Mouse (Mus musculus) stomach, postnatal 0 days (tissue): ENCODE data around the gene Eva1a. TPM values are rescaled to one million over a fixed set of nuclear protein-coding genes. Genes with fewer than 3 reads are reported as not detected.

Experiments used
- ATAC-seq: fragments of 200-750 bp; cut with Nextera tagmentation; 2 replicates; pipeline ENCODE4 v1.8.0; 2017; ENCODE audit not compliant: low FRiP score, low TSS enrichment
- DNase-seq: peaks from one replicate; pipeline ENCODE4 v3.0.0-alpha.2; 2016; ENCODE audit warnings: low spot score
- H3K27ac ChIP-seq: fragments of 300-500 bp; sonication (generic); replicated peaks from 2 replicates; pipeline ENCODE4 v1.5.1; 2014; ENCODE audit warnings: mild to moderate bottlenecking, control low read depth
- H3K27me3 ChIP-seq: fragments of 300-500 bp; sonication (generic); 2 replicates; pipeline ENCODE4 v1.6.1; 2014; ENCODE audit warnings: low read length; ENCODE audit not compliant: control insufficient read depth, insufficient read depth
- H3K36me3 ChIP-seq: fragments of 300-500 bp; sonication (generic); 2 replicates; pipeline ENCODE4 v1.6.1; 2014; ENCODE audit warnings: low read length, mixed read lengths; ENCODE audit not compliant: control insufficient read depth, insufficient read depth
- H3K4me1 ChIP-seq: fragments of 300-500 bp; sonication (generic); replicated peaks from 2 replicates; pipeline ENCODE4 v1.6.1; 2014; ENCODE audit warnings: antibody characterized with exemption; ENCODE audit not compliant: control insufficient read depth, insufficient read depth
- H3K4me2 ChIP-seq: fragments of 300-500 bp; sonication (generic); replicated peaks from 2 replicates; pipeline ENCODE4 v1.6.1; 2014; ENCODE audit warnings: low read depth, mild to moderate bottlenecking, control low read depth, moderate library complexity
- H3K4me3 ChIP-seq: fragments of 300-500 bp; sonication (generic); 2 replicates; pipeline ENCODE4 v1.5.1; 2014; ENCODE audit warnings: low read depth, low read length, control low read depth
- H3K9ac ChIP-seq: fragments of 300-500 bp; sonication (generic); 2 replicates; pipeline ENCODE4 v1.6.1; 2014; ENCODE audit warnings: mild to moderate bottlenecking, low read length, control low read depth, mixed read lengths
- H3K9me3 ChIP-seq: fragments of 300-500 bp; sonication (generic); 2 replicates; pipeline ENCODE4 v1.6.1; 2016; ENCODE audit warnings: low read length; ENCODE audit not compliant: control insufficient read depth
- CTCF ChIP-seq: IDR thresholded peaks from 2 replicates; pipeline ENCODE4 v1.5.1; 2016; ENCODE audit warnings: antibody characterized with exemption, low read depth, mild to moderate bottlenecking, moderate library complexity
- EP300 ChIP-seq: optimal IDR thresholded peaks from 2 replicates; pipeline ENCODE3; 2016; ENCODE audit warnings: antibody characterized with exemption
- whole genome bisulfite sequencing: fragments of 180-500 bp; shearing (Covaris S2); extraction: QIAGEN DNeasy Blood & Tissue Kit; methylation state at CpG from one replicate; pipeline ENCODE4 v1.1.7; 2014; 5-methylcytosine and 5-hydroxymethylcytosine counted together
- polyA plus RNA-seq: library from polyadenylated mRNA; unstranded; fragments of >200 nt; fragmentation: Nextera tagmentation; extraction: Ambion mirVana; gene quantifications from 2 replicates; pipeline ENCODE4 v1.2.1, GENCODE M21; 2015

Gene Eva1a
- polyA plus RNA-seq, 1 experiment from 2014 or later, result 15.4 TPM

- Histone ChIP-seq H3K4me2 (no peak overlapping the region), H3K4me3 (no peak overlapping the region), H3K9ac (no peak overlapping the region), H3K4me1 (no peaks in the 10 kb centered on the region), H3K27ac (no peak overlapping the region), H3K27me3 (no peaks in the 10 kb centered on the region), H3K9me3 (no peaks in the 10 kb centered on the region), H3K36me3 (no peaks in the 10 kb centered on the region)
- TF ChIP-seq CTCF (no peak), EP300 (no peak)
- no peak for ATAC-seq
- 30% methylated on average over 13 of the region's 13 CpGs for WGBS
- no peak for DNase-seq
Observed at GRCm38 (mm10) chr6:82132876-82133591, 92.2 kb downstream of the Eva1a start.

- DNase-seq, result no peak
- WGBS, result 39% methylated on average over 7 of the region's 7 CpGs
- no peak for TF ChIP-seq CTCF
- TF ChIP-seq EP300, result no peak
- Histone ChIP-seq H3K27ac (no peak overlapping the region), H3K4me2 (no peak overlapping the region), H3K4me1 (no peaks in the 10 kb centered on the region), H3K4me3 (no peak overlapping the region), H3K9me3 (no peaks in the 10 kb centered on the region), H3K27me3 (no peaks in the 10 kb centered on the region), H3K36me3 (no peaks in the 10 kb centered on the region), H3K9ac (no peak overlapping the region)
- no peak for ATAC-seq
Observed at GRCm38 (mm10) chr6:82133592-82133978, 92.7 kb downstream of the Eva1a start.

GRCm38 (mm10) chr6:82135959-82136712, 95.3 kb downstream of the Eva1a start:
- TF ChIP-seq EP300, result no peak
- TF ChIP-seq CTCF, result no peak
- Histone ChIP-seq H3K27ac (no peak overlapping the region), H3K4me2 (no peak overlapping the region), H3K4me1 (no peaks in the 10 kb centered on the region), H3K9me3 (no peaks in the 10 kb centered on the region), H3K4me3 (no peak overlapping the region), H3K27me3 (no peaks in the 10 kb centered on the region), H3K9ac (no peak overlapping the region), H3K36me3 (no peaks in the 10 kb centered on the region)
- DNase-seq (no peak), ATAC-seq (no peak)
- 74% methylated on average over 13 of the region's 13 CpGs for WGBS

Other genes with a start within 250 kb of the Eva1a start
- gene Gcfc2, start 117.4 kb upstream of the Eva1a start, polyA plus RNA-seq, result 3.3 and 3.7 TPM in 2 replicates
- 23.3 and 28.6 TPM in 2 replicates for gene Mrpl19, start 75.1 kb upstream of the Eva1a start, polyA plus RNA-seq